Mouse (Mus musculus): ENCODE data around the gene H2-Eb2.

DNA sequence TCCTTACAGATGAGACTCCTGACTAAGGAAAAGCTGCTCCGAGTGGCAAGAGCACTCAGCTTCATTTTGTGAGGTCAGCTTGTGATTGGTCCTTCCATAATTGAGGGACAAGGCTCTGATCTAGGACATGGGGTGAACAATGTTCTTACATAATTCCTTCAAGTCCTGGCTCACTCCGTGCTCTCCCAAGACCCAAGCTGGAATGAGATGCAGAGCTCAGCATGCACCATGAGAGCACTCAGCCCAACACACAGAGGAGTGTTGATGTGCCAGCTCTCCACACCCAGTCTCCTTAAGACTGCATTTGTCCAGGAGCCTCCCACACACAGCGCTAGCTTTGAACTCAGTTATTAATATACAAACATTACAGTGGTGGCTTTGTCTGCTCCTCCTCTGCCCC lies 59.2 kb downstream of the H2-Eb2 start:
- TF ChIP-seq CTCF (IDR thresholded peaks at IDR 0.05; ENCODE audit: low read depth) (no peak), EP300 (IDR thresholded peaks at IDR 0.05; ENCODE audit: low read depth) (no peak)
